Mouse (Mus musculus) gastrocnemius, postnatal 4 days (tissue): ENCODE data around the gene Stim2. TPM values are rescaled to one million over a fixed set of nuclear protein-coding genes. Genes with fewer than 3 reads are reported as not detected.

ENCODE experiments used
- DNase-seq, 2 experiments: peaks; one replicate each; pipeline ENCODE4 v3.0.0; 2021 to 2022; ENCODE audit warnings: low spot score in 2 of 2, mixed read lengths in 2 of 2
- long read RNA-seq, 2 experiments: library from polyadenylated mRNA; stranded (forward); transcript quantifications; one replicate each; pipeline ENCODE4 v2.0.0; 2021
- total RNA-seq, 2 experiments: library from RNA; stranded (reverse); gene quantifications; 2 replicates each; pipeline ENCODE4 v1.2.3; 2021

Stim2 gene
- 10 to 100 TPM; 72.8 to 82.9 TPM for total RNA-seq
- long read RNA-seq, experiment 1, full-length matches to known transcripts: 36 of 54 reads
- long read RNA-seq, experiment 1, partial matches to known transcripts: 8 of 54 reads
- long read RNA-seq, experiment 1, other reads (novel, unspliced or antisense): 10 of 54 reads
- long read RNA-seq, experiment 2, full-length matches to known transcripts: 64 of 85 reads
- long read RNA-seq, experiment 2, partial matches to known transcripts: 11 of 85 reads
- long read RNA-seq, experiment 2, other reads (novel, unspliced or antisense): 10 of 85 reads

DNA sequence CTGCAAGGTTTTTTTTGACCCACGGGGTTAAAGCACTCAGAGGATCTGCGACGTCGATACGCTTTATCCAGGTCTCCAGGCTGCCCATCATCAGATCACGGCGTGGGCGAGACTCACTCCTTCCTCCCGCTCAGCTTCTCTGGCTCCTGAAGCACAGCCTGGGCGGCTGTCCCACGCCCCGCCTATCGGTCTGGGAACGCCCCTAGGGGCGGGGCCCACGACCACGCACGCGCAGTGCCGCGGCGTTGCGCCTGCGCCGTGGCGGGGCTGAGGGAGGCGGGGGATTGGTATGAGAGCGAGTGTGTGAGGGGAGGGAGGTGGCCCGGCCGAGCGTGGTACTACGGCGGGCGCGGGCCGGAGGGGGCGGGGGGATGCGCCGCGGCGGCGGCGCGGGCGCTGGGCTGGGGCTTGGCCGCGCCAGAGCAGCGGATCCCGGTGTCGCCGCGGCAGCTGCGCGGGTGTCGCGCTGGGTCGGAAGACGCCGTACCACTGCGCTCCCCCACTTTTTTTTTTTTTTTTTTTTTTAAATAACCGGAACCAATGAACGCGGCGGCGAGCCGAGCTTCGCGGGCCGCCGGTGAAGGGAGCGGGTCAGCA lies at the start of gene Stim2:
TSS of gene Stim2 (plus strand) at position 354 of the 597 bp plus-strand sequence.
- peak; percentile 92 to 98 for DNase-seq

DNA sequence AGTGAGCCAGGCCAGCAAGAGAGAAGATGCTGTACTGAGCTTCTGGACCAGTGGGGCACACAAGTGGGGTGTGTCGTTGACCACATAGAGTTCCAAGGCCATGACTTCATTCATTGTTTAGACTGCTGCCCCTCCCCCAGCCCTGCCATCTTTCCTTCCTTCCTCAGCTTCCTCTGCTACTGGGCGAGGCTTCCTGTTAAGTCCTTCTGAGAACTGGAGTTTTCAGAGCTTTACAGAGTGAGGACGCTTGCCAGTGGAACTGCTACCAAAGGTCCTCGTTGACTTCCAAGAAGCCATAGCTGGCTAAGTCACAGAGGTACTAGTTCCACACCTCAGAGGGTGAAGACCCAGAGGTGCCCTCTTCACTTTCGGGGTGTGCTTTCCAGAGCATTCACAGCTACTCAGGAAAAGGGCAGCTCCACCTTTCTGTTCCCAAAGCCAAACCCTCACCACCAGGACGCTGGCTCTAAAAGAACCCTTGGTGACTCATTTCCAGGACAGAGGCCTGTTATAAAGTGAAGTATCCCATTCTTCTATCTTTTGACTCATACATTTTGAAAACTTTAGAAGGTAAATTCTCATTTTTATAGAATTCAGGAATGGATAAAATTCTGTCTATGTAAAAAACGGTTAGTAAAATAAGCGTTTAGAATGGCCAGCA lies 49.6 kb upstream of the Stim2 start:
- DNase-seq: peak in 1 of 2 experiments; percentile 34

DNA sequence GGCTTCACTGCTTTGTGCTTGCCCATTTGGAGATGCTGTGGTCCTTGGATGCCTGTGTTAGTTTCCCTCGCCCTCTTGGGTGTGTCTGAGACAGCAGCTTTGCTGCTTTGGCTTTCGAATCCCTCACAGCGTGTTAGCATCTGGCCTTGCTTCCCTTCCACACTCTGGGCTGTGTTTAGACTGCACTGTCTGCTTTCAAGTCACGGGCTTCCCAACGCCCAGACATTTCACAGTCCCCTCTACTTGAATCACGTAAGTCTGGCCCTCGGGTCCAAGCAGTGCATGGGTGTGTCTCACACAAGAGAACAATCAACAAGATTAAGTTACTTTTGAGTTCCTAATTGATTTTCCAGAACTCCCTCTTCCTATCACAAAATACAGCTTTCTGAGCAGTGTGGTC lies 48.1 kb upstream of the Stim2 start:
- no peak for DNase-seq

DNA sequence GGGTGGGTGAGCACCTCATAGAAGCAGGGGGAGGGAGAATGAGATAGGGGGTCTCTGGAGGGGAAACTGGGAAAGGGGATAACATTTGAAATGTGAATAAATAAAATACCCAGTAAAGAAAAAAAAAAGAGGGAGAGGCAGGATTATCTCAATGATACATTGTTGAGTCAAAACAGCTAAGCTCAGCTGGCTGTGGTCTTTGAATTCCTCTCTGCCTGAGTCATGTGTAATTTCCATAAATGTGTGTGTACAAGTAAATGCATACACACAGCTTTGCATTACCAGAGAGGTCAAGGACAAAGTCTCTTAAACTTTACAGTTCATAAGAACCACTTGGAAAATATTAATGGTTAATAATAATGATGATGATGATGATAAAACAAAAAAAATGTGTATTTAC lies 45.1 kb upstream of the Stim2 start:
- no peak for DNase-seq

DNA sequence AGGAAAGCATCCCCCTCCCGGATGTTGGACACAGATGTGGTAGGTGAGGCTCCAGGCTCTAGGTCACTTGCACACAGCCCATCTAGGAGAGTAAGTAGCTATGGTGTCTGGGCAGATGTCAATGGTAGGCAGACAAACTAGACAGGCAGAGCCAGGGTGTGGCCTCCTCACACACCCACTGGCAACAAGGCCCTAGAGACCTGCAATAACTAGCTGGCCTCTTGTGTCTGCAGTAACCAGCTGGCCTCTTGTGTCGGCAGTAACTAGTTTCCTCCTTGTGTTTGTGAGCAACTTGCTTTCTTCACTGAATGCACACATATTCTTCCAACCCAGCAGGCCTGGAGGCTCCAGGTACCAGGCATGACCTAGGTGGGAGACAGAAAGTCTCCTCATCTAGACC lies 44.5 kb upstream of the Stim2 start:
- DNase-seq: no peak

DNA sequence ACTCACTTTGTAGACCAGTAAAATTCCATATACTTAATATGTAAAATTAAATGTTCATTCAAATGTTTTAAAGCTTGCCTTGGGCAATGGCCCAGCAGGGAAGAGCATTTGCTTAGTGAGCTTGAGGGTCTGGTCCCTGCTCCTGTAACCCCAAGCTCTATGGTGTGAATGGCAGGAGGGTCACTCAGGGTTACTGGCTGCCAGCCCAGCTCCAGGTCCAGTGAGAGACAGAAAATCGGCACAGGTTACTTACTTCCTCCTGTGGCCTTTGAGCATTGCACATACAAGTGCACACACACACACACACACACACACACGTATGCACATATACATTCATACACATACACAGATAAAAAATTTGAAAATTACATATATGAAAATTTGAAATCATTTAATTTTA lies 42.3 kb upstream of the Stim2 start:
- no peak for DNase-seq

DNA sequence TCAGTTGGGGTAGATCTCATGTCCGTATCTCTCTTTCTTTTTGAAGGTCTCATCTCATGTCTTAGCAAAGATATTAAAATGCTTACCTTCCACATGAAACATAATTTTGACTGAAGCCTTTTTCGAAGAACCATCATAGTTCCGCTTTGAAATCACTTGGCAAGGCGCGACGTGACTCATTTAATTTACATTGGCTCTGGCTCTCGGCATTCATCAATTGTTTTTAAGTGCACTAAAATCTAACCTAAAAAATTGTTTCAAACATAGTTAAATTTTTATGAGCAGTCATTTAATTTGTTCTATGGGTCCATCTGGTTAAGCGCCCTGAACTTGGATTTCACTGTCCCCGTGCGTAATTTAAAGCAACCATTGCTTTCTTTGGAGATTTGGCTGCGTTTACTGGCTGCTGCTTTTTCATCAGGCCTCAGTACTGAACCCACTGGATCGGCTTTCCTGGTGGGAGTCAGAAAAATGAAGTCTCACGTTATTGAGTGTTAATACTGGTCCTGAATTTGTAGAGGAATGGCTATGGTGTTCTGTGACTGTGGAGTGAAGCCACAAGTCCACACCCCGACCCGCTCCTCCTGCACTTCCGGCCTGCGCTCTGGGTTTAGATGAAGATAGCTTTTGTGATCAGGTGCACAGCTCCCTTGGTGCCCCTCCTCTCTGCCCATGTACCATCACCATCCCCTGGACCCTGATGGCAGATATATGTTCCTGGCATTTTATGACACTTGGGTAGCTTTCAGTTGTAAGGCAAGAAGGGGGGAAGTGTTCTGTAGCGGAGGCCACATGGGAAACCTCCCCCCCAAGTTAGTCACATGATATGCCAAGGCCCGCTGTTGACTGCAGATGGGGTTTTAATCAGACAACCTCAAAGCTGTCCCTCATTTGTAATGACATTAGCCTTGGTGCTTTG lies 41.6 kb upstream of the Stim2 start:
- DNase-seq: no peak

DNA sequence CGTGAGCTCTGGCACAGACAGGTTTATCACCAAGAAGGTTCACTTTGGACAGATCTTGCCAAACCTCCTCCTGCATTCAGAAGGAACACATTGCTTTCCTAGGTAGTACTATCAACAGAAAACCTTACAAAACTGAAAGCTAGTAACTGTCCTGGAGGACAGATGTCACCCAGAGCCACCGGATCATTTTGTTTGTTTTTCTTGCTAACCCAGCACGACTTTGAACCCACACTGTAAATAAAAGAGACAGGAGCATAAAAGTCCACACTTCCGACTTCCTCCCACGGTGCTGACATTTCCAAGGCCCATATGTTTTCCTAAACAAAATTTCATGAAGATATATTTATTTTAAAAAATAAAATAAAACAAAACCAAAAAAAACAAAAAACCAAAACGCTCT lies 41.0 kb upstream of the Stim2 start:
- DNase-seq: no peak

DNA sequence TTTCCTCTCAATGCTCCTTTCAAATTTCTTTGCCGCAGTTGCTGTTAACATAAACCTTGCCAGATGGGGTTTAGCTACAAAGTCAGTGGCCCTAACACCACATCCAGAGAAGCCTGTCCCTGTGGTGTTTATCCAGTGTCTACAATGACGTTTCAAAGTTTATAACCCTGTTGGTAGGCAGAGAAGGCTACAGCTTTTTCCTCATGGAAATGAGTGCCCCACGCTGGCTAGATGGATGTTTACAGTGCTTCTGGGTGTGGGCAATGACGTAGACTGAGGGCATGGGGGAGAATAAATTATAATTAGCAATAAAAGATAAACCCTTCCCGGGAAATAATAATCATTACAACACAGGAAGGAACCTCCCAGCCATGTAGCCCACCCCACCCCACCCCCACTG lies 37.1 kb upstream of the Stim2 start:
- no peak for DNase-seq

DNA sequence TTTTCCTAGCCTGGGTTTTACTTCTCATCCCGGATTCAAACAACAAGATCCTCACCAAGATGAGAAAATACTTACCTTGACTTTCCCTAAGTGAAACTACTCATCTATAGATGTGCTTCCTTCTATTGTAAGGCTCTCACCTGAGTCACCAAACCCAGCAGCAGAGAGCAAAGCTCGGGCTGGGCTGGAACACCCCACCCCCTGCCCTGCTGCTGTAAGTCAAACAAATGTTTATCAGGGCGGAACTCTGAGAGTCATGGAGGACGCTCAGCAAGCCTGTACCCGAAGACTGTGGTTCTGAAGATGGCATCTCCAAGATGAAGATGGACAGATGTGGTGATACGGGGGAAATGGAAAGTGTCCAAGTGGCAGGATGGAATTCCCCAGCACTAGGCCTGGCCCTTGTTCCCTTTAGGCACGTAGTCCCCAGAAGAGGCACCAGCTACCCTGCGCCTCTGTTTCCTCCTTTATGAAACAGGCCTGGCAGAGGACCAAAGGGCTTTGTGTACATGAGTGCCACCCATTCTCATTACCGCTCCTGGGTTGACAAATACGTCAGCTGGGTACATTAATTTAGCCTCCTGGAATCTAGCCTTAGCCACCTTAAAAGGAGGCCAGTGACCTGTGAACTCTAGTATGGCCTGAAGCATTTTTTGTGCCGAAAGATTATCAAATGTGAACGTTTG lies 36.3 kb upstream of the Stim2 start:
- peak in 1 of 2 experiments; percentile 18 for DNase-seq

DNA sequence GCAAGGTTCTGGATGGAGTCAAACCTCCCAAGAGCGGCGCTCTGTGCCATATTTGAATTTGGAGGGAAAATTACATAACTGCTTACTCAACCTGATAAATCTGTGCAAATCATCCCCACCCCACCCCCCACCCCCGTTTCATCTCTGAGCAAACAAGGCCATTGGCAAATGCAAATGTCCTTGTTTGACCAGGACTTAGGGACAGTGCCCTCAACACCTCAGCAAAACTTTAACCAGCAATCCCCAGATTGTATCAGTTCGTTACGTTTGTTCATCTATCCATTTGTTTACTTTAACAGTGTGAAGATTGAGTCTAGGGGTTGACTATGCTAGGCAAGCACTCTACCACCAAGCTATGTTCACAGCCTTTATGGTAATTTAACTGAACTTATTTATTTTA lies 32.6 kb upstream of the Stim2 start:
- no peak for DNase-seq

DNA sequence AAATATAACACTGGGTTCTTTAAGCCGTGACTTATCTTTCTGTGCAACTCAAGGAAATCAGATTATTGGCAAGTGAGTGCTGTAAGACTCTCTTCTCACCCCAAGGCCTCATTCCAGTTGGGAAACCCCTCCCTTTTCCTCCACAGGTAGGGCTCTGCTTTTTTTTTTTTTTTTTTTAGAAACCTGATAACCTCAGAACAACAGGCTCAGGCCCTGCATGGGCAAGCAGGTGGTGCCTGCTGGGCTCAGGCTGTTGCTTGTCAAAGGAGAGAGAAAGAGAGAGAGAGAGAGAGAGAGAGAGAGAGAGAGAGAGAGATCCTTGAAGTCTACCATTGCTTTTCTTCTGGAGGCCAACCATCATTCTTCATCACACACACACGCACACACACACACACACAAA lies 30.7 kb upstream of the Stim2 start:
- DNase-seq: no peak

DNA sequence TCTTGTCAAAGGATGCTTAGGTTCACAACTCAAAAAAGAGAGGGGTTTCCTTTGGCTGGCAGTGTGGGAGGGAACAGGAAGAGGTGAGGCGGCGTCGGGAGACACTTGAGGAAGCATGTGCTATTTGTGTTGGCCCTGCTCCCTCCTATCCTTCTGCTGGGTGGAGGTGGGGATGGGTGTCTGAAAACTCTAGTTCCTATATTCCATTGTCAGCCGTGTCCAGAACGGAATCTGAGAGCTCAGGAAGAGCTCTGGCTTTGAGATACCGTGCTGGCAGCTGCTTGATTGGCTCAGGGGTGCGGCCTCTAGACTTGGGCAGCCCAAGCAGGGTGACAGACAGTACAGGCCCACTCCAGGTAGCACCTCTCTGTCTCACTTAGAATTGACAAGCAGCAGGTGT lies 28.1 kb upstream of the Stim2 start:
- DNase-seq: no peak

DNA sequence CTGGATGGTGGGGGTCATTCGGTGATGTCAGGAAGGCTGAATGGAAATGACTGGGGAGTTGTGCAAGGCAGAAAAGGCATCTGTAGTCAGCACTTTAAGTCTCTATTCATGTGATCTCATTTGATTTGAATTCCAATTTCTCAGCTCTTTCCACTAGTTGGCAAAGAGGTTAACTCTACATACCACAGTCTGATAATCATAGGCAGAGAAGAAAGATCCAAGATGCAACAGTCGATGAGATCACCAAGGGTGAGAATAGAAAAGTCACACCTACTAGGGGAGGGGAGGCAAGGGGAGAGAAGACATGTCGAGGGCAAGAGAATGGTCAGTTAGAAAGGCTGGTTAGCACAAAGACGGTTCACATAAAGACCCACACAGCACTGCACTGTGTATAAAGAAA lies 27.1 kb upstream of the Stim2 start:
- no peak for DNase-seq

DNA sequence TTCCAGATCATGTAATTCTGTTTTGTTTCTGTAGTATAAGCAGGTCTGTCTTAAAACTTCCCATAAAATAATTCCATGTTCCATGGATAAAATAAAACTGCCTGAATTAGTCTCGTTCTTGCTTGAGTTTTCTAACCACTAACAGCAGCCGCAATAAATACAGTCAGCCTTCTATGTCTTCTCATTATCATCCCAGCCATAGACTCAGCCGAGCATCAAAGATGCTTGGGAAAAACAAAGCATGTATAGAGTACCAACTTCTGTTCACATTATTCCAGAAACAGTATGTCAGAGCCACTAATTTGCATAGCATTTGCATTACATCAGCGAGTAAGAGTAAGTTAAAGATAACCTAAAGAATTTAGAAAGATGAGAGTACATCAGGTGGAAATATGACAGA lies 25.4 kb upstream of the Stim2 start:
- no peak for DNase-seq

DNA sequence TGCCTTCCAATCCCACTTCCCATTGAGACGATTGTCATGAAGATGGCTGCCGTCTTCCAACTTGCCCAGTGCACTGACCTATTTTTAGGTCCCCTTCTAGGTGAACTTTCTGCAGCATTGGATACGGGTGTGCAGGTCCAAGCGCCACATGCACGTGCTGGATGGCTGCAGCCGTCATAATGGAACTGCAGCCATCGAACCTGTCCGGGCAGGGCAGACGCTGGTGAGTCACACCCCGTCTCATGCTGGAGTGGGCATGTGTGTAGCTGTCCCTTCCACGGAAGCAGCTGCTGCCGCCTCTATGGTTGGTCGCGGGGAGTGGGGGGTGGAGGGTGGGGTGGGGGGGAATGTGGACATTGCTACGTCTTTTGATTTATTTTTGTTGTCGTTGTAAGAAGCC lies 21.8 kb upstream of the Stim2 start:
- no peak for DNase-seq

DNA sequence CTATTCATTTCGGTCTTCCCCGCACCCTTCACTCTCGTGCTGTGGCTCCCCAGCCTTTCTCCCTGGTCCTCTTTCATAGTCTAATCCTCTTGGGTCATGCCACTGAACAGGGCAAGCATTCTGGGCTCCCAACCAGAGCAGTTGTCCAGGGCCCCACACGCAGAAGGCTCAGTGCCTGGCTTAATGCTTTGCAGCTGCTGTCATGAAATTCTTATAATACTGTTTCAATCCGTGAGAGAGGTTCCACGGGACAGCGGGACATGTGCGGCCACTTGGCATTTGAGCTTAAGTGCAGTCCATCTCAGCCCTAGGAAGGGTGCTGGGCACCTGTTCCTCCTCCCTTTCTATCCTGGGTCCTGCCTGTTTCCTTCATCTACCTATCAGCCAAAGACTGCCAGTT lies 21.2 kb upstream of the Stim2 start:
- peak in 1 of 2 experiments; percentile 61 for DNase-seq

DNA sequence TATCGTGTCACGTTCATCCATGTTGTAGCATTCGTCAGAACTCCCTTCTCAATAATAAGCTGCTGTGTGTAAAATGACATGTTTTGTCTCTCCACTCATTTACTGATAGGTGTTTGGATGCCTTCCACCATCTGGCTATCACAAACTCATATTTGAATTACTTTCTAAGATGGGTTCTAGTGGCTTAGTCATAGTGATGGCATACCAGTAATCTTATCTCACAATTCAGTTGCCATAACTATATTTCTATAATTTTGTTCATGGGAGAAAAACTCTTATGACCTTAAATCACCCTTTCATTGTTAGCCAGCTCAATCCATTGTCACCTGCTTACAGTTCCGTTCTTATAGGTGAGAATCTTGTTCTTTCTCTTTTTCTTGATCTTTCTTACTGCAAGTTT lies 14.9 kb upstream of the Stim2 start:
- no peak for DNase-seq

DNA sequence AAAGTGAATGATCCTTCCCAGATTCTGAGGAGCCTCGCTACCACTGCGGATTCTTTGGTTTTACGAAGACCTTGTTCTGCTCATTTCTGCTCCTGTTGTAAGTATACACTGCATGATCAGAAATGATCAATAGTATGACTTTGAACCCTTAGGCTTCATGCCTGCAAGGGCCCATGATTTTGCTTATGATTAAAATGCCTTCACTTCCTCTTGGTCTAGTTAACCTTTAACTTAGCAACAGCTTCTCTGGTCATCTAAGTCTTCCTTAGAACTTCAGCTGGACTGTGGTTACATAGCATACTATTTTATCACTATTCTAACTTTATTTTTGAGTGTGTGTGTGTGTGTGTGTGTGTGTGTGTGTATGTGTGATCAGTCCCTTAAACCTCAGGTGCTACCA lies 12.7 kb upstream of the Stim2 start:
- DNase-seq: no peak

DNA sequence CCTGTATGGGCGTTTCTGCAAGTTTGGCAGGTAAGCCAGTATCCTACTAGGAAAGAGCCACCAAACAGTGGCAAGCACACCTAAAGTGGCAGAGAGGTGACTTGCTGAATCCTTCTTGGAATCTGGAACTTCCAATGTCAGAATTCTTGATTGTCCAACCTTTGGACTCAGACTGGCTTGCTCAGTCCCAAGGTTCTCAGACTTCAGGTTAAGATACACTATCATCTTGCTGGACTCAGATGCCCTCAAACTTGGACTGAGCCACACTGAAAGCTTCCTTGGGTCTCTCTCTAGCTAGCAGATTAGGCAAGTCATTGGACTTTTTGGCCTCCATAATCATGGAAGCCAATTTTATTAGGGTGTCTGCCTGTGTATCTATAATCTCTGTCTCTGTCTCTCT lies 10.8 kb upstream of the Stim2 start:
- no peak for DNase-seq

DNA sequence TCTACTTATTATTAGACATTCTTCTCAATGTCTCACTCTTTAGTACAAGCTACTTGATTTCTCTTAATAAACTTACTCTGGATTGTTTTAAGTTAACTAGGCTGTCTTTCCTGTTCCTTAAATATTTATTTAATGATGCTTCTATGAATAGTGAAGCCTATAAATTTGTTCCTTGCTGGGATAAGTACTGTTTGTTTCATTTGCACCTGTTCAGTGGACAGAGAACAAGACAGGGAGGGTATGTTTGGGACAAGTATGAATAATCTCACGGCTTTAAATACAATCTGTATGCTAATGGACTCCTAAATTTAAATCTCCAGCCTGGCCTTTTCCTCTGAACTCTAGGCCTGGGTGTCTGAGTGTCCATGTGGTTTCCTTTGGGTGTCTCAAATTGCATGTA lies 10.2 kb upstream of the Stim2 start:
- DNase-seq: no peak
